Mouse (Mus musculus): ENCODE results near the gene Man1c1.

The Man1c1 gene

DNA sequence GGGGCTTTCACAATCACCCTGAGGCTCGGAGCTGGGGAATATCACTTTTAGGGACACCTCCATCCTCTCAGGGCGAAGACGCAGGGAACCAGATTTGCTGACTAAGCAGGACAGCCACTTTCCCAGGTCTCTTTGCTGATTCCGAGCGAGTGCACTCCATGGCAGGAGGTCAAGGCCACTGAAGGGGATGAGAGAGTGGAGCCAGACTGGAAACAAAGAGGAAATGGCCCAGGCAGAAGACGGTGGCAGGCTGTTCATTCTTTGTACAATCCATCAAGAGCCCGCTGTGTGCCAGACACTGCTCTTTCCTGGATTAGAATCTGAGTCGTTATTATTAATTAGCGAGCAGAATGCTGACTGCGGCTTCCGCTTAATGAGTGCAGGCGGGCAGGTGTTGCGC lies 70.1 kb downstream of the Man1c1 start:
- no peak for DNase-seq

DNA sequence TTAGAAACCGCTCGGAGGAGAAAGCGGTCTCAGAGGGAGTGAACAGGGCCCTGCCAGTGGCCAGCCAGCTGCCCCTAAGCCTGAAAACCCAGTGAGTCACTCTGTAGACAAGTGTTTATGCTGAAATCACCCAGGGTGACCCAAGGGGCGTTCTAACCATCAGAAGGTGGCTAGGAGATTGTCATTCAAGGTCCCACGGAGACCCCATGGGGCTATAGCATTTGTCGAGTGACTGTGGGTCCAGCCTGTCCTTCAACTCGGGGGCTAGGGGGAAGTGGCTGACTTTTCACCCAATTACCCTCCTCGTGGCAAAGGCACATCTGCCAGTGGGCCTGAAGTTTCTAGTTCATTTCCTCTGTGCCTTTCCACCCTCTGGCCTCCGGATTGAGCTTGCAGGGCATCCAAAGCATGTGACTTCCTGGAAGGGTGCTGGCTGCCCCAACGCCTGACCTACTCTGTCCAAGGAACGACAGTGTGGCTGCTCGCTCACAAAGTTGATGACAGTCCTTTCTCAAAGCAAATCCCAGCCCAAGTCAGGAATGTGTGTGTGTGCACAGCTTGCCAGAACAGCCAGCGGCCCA lies 71.9 kb downstream of the Man1c1 start:
- DNase-seq: peak; percentile 86

GRCm38 (mm10) chr4:134631471-134632130 lies 72.5 kb downstream of the Man1c1 start:
- DNase-seq: peak; percentile 38

DNA sequence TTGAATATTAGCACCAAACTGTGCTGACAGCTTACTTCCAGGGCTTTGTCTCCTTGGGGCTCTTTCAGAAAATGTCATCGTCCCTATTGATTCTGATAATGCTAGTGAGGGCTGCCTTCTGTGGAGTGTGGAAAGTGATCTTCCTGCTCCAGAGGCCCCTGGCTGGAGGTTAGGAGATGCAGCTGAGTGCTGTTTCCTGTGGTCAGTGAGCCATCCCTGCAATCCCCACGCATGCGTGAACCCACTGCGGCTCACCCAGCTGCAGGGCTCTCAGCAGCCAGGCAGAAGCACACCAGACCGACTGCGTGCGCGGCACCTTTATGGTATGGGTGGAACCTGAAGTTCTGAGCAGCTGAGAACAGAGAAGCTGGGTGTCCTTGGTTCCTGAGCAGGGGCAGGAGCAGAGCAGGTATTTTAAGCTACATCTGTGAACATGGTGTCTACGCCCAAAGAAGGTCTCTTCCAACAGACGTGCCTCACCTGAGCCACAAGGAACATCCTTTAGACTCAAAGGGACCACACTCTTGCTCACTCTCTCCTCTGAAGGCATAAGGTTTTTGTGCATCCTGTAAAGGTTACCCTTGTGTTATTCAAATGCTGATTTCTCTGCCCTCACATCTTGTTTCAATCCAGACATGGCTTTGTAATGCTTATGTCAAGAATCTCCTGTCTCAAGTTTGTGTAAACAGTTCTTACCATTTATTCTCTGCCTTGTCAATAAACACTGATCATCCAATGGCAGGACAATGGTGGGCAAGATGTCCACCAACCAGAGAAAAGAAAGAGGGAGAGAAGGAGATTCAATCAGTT lies 75.3 kb downstream of the Man1c1 start:
- DNase-seq: peak; percentile 21

DNA sequence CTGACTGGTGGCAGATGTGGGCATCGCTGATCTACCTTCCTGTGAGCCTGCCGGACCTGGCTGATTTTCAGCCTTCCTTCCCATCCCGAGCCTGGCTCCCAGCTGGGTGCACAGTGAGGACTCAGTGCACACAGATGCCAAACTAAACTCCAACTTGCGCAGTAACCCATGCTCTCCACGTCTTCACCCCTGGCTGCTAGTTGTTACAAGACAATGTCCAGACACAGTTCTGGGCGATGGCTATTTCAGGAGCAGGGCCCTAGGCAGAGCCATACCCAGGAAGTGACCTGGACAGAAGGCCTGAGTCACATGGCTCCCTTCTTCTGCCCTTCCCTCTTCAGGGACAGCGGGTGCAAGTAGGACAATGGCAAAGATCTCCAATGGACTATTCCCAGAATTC lies 76.0 kb downstream of the Man1c1 start:
- DNase-seq: no peak

DNA sequence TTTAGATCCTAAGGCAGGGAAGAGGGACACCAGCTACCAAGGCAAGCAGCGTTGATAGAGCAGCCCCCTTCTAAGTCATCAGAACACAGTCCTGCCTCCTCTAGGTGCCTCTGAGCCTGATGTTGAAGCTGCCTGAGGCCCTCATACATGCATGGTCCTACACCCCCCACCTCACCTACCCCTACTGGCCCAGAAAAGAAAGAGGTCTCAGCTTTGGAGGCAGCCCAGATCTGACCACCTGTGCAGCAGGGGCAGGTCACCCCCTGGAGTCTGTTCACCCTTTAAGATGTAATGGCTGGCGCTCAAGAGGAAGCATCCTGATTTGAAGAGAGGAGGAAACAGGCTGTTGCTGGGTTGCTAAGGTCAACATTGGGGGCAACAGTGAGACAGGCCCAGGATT lies 77.2 kb downstream of the Man1c1 start:
- DNase-seq: no peak

DNA sequence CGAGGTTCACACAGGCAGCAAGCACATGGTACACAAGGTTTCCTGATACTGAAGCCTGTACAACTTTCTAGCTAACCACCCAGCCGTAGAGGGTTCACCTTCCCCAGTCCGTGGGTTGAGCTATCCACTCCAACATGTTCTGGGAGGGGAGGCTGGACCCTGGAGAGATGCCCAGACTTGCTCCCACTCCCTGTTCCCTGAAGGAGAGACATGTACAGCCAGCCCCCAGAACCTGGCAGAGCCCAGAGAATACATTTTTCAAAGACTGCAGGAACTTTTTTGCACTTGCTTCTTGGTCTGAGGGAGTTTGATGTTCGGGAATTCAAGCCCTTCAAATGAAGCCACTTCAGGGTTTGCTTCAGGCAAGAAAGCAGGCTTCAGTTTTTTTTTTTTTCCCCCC lies 77.7 kb downstream of the Man1c1 start:
- peak; percentile 32 for DNase-seq

DNA sequence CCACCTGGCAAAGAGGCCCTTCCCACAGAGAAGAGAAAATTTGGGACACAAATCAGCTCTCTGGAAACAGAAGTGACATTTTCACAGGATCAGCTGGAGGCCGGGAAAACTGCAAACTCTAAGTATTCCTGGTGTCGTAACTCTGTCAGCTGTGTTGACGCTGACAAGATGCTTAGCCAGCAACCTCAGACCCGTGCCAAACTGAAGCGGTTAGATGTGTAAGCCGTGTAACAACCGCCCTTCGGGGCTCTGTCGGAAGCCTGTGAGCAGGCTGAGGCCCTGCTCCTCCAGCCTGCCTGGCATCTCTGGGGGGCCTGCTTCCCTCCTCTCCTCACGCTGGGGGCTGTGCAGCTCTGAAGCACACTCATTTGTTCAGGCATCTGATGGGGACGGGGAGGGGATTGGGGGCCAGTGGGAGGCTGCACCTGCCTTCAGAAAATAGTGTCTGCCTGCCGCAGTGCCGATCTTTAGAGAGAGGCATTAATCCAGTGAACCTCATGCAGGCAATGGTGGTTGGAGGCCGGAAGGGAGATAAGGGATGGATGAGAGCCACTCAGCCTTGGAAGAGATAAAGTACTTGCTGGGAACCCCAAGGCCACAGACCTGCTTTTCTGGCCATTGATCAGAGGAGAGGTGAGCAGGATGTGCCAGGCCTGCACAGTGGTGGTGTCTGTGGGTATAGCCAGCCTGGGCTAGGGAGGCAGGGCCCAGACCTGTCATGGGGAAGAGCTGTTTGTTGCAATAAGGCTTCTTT lies 79.8 kb downstream of the Man1c1 start:
- DNase-seq: peak; percentile 79

DNA sequence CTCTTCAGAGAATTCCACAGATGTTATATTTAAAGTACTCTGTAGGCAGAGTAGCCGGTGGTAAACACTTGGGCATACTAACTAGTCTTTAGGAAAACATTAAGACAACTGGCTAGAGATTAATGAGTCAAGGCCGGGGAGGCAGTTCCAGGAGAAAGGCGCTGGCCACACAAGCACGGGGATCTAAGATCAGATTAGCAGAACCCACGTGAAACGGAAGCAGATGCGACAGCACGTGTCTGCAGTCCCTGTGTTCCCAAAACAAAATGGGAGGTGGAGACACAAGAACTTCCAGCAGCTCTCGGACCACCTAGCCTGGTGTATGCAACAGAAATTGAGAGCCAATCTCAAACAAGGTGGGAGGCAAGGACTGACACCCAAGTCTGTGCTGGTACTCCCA lies 82.4 kb downstream of the Man1c1 start:
- DNase-seq: no peak

DNA sequence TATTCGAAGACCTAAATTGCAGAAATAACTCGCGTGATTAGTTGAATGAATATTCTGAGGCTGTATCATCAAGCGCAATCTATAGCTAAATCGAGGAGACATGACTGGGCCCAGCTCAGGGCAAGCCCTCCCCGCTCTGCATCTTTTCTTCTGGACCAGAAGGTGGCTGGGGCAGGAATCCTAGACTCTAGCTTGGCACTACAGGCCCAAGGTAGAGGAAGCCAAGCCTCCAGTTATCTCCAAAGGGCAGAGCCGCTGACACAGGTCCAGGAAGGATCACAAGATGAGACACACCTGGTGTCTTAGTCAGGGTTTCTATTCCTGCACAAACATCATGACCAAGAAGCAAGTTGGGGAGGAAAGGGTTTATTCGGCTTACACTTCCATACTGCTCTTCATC lies 83.8 kb downstream of the Man1c1 start:
- DNase-seq: no peak

DNA sequence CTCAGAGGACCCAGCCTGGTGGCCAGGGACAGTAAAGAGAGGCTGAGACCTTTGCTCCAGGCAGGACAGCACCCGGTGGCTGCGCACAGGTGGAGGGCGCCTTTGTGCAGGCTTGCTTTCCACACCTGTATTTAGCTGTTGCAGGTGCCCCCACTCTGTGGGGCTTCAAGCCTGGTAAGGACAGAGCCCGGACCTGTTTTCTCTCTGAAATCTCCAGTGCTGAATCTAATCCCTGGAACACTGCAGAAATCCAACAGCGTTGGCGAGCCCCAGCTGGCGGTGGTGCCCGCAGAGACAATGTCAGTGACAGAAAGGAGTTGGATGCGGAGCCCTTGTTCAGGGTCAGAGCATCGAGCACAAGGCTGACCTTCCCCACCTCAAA lies 84.6 kb downstream of the Man1c1 start:
- DNase-seq: no peak

DNA sequence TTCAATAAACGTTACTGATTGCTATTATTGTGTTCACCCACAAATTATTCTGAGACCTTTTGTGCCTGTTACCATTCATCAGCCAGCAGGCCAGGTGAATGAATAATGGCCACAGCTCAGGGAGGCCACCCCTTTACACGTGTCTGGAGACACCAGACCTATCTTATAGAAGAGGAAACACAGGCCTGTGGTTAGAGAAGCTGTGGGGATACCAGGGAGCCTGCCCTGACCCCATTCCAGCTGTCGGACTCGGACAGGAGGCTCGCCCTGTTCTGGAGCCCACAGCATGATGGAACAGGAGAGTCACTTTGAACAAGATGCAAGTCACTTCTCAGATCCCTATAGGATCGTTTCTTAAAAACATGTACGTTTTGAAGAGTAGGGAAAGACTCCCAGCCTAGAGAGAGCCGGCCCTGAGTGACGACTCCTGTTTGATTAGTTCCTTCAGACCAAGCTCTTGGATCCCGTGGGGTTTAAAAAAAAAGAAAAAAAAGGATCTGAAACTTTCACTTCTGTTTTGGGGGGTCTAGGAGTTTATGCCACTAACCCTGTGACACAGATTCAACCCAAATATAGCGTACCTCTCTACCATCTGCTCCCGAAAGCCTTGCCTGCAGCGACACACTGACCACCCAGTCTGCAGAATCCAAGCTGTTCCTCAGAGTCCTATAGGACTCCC lies 85.1 kb downstream of the Man1c1 start:
- no peak for DNase-seq

DNA sequence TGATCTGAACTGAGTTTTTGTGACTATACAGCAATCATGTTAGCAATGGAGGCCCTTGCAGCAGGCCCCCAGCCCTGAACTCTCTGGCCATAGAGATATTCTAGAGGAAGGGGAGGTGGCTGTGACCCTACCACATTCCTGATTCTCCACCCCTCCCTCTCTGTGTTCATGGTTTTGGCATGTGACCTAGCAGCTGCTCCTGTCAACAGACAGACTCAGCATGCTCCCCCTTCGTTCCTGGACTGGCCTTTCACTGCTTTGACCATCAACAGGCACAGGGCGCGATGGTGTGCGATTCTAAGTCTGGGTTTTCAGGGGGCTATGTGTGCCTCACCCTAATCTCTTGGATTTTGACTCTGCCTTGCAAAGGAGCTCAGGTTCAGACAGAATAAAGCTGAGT lies 86.3 kb downstream of the Man1c1 start:
- DNase-seq: no peak

GRCm38 (mm10) chr4:134615929-134616625 lies 88.0 kb downstream of the Man1c1 start:
- DNase-seq: no peak

- DNase-seq: peak; percentile 32
Measured at GRCm38 (mm10) chr4:134612070-134612667, 91.9 kb downstream of the Man1c1 start.

DNA sequence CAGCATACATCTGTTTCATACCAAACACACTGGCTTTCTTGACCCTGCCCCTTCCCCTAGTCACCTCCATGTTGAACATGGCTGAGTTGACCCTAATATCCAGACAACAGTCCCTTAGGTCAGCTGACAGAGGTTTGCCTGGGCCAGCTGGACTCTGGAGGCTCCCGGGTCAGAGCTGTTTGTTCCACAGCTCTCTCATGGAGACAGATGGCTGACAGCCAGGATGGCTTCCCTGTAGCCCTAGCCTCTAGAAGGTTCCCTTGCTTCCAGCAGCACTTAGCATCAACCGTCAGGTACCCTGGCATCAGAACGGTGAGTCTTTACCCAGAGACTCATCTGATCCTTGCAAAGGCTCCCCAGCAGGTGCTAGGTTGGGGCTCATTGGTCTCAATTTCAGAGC lies 93.5 kb downstream of the Man1c1 start:
- peak; percentile 48 for DNase-seq

- DNase-seq: no peak
Measured at GRCm38 (mm10) chr4:134607679-134608078, 96.4 kb downstream of the Man1c1 start.

DNA sequence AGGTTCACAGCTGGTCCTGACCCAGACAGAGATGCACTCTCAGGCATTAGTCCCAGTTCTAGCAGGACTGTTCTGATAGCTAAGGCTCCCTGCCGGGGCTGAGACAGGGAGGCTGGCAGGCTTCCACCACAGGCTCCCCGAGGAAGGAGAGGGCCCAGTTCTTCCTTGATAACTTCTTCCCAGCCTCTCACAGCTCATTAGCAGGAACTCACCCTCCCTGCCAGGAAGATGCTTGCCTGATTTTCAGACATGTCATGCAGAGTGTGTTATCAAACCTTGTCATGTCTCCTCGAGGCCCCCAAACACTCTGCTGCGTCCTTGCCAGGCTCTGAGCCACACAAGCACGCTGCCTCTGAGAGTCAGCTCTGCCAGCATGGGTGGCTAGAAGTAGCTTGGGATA lies 98.0 kb downstream of the Man1c1 start:
- DNase-seq: peak; percentile 22

- DNase-seq: no peak
Measured at GRCm38 (mm10) chr4:134604472-134604871, 99.6 kb downstream of the Man1c1 start.

GRCm38 (mm10) chr4:134603553-134603952 lies 100.5 kb downstream of the Man1c1 start:
- DNase-seq: no peak

DNA sequence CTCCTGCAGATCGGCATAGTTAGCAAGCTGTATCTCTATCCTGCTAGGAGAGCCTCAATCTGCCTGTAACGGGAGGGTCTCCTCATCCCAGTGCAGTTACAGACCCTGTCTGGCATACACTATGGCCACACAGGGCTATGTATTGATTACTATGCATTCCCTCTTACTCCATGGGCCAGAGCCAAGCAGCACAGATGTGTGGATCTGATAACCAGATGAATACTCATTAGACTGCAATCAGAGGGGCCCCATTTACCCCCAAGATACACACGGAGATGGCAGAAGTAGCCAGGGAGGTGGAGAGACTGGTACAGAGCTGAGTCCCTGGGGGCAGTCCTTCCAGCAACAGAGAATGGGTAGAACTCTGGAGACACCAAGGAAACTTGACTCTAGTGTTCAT lies 101.5 kb downstream of the Man1c1 start:
- no peak for DNase-seq

- no peak for DNase-seq
Measured at GRCm38 (mm10) chr4:134601981-134602380, 102.1 kb downstream of the Man1c1 start.

All from lung, postnatal 10 days (tissue).